Mouse (Mus musculus): ENCODE results near the gene Klhl35.

DNA sequence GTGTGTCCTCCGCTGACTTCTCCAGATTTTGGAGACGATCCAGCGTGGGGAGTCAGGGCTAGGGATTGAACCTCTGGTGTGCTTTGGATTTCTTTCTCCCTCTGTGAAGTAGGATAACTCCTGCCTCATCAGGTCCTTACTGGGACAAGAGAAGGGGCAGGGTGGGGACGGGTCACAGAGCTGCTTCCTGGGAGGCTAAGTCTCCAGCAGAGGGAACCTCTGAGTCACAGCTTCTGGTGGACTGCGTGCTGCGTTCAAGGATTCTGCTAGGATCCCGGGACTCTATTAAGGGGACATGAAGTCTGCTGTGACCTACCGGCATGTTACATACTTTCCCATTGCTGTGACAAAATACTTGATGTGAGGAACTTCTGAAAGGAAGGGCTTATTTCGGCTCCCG is 26.9 kb upstream of the Klhl35 start:
- TF ChIP-seq CTCF (conservative IDR thresholded peaks at IDR 0.05; ENCODE audit: low read length), result peak; percentile 28
- TF ChIP-seq NANOG (IDR thresholded peaks at IDR 0.05; ENCODE audit: borderline replicate concordance, low read length), result no peak
- no peak for TF ChIP-seq POU5F1 (IDR thresholded peaks at IDR 0.05; ENCODE audit: borderline replicate concordance, low read length)

Data from E14TG2a.4 (cell line).